Mouse (Mus musculus) E14TG2a.4 (cell line): ENCODE data around the gene Elmod2.

Experiments
- H3K27me3 ChIP-seq: 2 replicates; pipeline ENCODE4 v1.6.1; 2014; ENCODE audit warnings: low read length, control low read depth; ENCODE audit not compliant: insufficient read depth
- H3K36me3 ChIP-seq: 2 replicates; pipeline ENCODE4 v1.6.1; 2014; ENCODE audit warnings: low read length, control low read depth; ENCODE audit not compliant: insufficient read depth
- H3K4me1 ChIP-seq: replicated peaks from 2 replicates; pipeline ENCODE4 v1.6.1; 2014; ENCODE audit warnings: low read depth, low read length, control low read depth
- H3K4me3 ChIP-seq: replicated peaks from 2 replicates; pipeline ENCODE4 v1.5.1; 2014; ENCODE audit warnings: mild to moderate bottlenecking, low read length
- H3K9me3 ChIP-seq: 2 replicates; pipeline ENCODE4 v1.6.1; 2014; ENCODE audit warnings: low read length, control low read depth
- NANOG ChIP-seq: IDR thresholded peaks from 2 replicates; pipeline ENCODE4 v1.6.1; 2014; ENCODE audit warnings: borderline replicate concordance, low read length, mixed read lengths
- POU5F1 ChIP-seq: IDR thresholded peaks from 2 replicates; pipeline ENCODE4 v1.6.1; 2014; ENCODE audit warnings: low read length, borderline replicate concordance

The Elmod2 gene

GRCm38 (mm10) chr8:83271172-83271571 is 61.1 kb downstream of the Elmod2 start:
- H3K9me3 ChIP-seq, result no peaks in the 10 kb centered on the region

More at GRCm38 (mm10) chr8:83271172-83271571, 61.1 kb downstream of the Elmod2 start:
- Histone ChIP-seq H3K36me3 (peaks cover 48% of the 10 kb centered on the region), H3K4me3 (no peak overlapping the region), H3K4me1 (peaks cover 14% of the 10 kb centered on the region), H3K27me3 (no peaks in the 10 kb centered on the region)
- no peak for TF ChIP-seq NANOG
- TF ChIP-seq POU5F1, result no peak
